Mouse (Mus musculus) midbrain, embryonic 14.5 days (tissue): ENCODE results near the gene Dlx1. TPM values are rescaled to one million over a fixed set of nuclear protein-coding genes. Genes with fewer than 3 reads are reported as not detected.

Source experiments
- ATAC-seq: fragments of 200-750 bp; cut with Nextera tagmentation; 2 replicates; pipeline ENCODE4 v1.8.0; 2017; ENCODE audit warnings: moderate number of reproducible peaks, moderate library complexity; ENCODE audit not compliant: low FRiP score, low TSS enrichment
- DNase-seq: peaks from one replicate; pipeline ENCODE4 v3.0.0-alpha.2; 2015
- H3K27ac ChIP-seq: fragments of 300-500 bp; sonication (generic); replicated peaks from 2 replicates; pipeline ENCODE4 v1.5.1; 2014; ENCODE audit warnings: mild to moderate bottlenecking, low read depth, low read length, moderate library complexity
- H3K27me3 ChIP-seq: fragments of 300-500 bp; sonication (generic); 2 replicates; pipeline ENCODE4 v1.6.1; 2014; ENCODE audit warnings: low read length, control low read depth, mixed read lengths; ENCODE audit not compliant: control insufficient read depth, insufficient read depth
- H3K36me3 ChIP-seq: fragments of 300-500 bp; sonication (generic); 2 replicates; pipeline ENCODE4 v1.6.1; 2014; ENCODE audit warnings: low read length, control low read depth; ENCODE audit not compliant: control insufficient read depth, insufficient read depth
- H3K4me1 ChIP-seq: fragments of 300-500 bp; sonication (generic); 2 replicates; pipeline ENCODE4 v1.6.1; 2014; ENCODE audit warnings: mild to moderate bottlenecking, antibody characterized with exemption, low read length, control low read depth; ENCODE audit not compliant: control insufficient read depth, insufficient read depth
- H3K4me2 ChIP-seq: fragments of 300-500 bp; sonication (generic); 2 replicates; pipeline ENCODE4 v1.6.1; 2014; ENCODE audit warnings: mild to moderate bottlenecking, low read length, moderate library complexity
- H3K4me3 ChIP-seq: fragments of 300-500 bp; sonication (generic); replicated peaks from 2 replicates; pipeline ENCODE4 v1.5.1; 2014; ENCODE audit warnings: low read depth, low read length
- H3K9ac ChIP-seq: fragments of 300-500 bp; sonication (generic); replicated peaks from 2 replicates; pipeline ENCODE4 v1.6.1; 2014; ENCODE audit warnings: mild to moderate bottlenecking, low read length, moderate library complexity
- H3K9me3 ChIP-seq: fragments of 300-500 bp; sonication (generic); 2 replicates; pipeline ENCODE4 v1.6.1; 2016; ENCODE audit warnings: low read length, control low read depth, mixed read lengths; ENCODE audit not compliant: control insufficient read depth
- WGBS: fragments of 180-500 bp; shearing (Covaris S2); extraction: QIAGEN DNeasy Blood & Tissue Kit; methylation state at CpG from one replicate; pipeline ENCODE4 v1.1.7; 2014; 5-methylcytosine and 5-hydroxymethylcytosine counted together
- polyA plus RNA-seq: library from polyadenylated mRNA; unstranded; fragments of >200 nt; fragmentation: Nextera tagmentation; extraction: Ambion mirVana; gene quantifications from 2 replicates; pipeline ENCODE4 v1.2.1, GENCODE M21; 2014

Gene Dlx1
- polyA plus RNA-seq, 1 experiment from 2014 or later, result 0.61 TPM

DNA sequence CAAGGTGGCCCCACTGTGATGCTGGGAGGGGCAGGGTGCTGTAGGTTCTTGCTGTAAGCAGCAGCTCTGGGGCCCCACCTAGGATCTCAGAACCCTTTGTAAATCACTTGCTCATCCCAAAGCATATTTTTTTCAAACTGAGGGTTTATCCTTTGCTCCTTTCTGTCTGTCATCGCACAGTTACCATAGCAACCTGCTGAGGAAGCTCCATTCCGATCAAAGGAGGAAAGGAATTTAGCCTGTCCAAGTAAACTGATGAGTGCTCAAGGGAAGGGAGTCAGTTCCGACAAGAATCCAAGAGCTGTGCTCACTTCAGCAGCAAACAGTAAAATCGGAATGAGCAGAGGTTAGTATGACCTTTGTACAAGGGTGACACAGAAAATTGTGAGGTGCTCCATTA, 32.9 kb upstream of the Dlx1 start:
- no peaks in the 10 kb centered on the region for H3K27me3 ChIP-seq
- ATAC-seq (no peak), DNase-seq (peak; percentile 76)
- H3K4me1 ChIP-seq, result peaks cover 9% of the 10 kb centered on the region
- peak overlapping the region; percentile 27 for H3K27ac ChIP-seq
- no peaks in the 10 kb centered on the region for H3K9me3 ChIP-seq
- WGBS, result 11% methylated on average over 4 of the region's 4 CpGs
- H3K9ac ChIP-seq, result no peak overlapping the region
- H3K36me3 ChIP-seq, result no peaks in the 10 kb centered on the region
- no peak overlapping the region for H3K4me3 ChIP-seq
- H3K4me2 ChIP-seq, result peak overlapping the region; percentile 28; the same call in 1 of the 2 replicates

DNA sequence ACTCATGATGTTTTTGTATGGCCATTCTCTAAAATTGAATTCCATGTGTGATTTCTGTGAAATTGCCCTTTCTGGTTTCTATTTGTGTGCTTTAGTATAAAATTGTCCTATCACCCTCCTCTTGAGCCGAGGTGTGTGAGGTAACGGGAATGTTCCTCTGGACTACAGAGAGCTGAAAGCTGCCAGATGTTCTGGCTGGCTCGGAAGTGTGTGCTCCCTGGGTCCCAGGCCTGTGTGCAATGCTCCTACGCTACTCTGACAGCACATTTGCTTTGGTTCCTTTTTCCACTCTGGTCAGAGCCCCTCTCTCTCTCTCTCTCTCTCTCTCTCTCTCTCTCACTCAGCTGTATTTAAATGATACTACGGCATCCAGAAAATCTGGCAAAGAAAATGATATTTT, 30.7 kb upstream of the Dlx1 start:
- H3K27ac ChIP-seq, result no peak overlapping the region
- DNase-seq (no peak), ATAC-seq (no peak)
- WGBS, result 68% methylated on average over 5 of the region's 5 CpGs
- no peaks in the 10 kb centered on the region for H3K9me3 ChIP-seq
- peaks cover 9% of the 10 kb centered on the region for H3K4me1 ChIP-seq
- H3K4me3 ChIP-seq, result no peak overlapping the region
- H3K36me3 ChIP-seq, result no peaks in the 10 kb centered on the region
- H3K27me3 ChIP-seq, result no peaks in the 10 kb centered on the region
- no peak overlapping the region for H3K4me2 ChIP-seq
- no peak overlapping the region for H3K9ac ChIP-seq

DNA sequence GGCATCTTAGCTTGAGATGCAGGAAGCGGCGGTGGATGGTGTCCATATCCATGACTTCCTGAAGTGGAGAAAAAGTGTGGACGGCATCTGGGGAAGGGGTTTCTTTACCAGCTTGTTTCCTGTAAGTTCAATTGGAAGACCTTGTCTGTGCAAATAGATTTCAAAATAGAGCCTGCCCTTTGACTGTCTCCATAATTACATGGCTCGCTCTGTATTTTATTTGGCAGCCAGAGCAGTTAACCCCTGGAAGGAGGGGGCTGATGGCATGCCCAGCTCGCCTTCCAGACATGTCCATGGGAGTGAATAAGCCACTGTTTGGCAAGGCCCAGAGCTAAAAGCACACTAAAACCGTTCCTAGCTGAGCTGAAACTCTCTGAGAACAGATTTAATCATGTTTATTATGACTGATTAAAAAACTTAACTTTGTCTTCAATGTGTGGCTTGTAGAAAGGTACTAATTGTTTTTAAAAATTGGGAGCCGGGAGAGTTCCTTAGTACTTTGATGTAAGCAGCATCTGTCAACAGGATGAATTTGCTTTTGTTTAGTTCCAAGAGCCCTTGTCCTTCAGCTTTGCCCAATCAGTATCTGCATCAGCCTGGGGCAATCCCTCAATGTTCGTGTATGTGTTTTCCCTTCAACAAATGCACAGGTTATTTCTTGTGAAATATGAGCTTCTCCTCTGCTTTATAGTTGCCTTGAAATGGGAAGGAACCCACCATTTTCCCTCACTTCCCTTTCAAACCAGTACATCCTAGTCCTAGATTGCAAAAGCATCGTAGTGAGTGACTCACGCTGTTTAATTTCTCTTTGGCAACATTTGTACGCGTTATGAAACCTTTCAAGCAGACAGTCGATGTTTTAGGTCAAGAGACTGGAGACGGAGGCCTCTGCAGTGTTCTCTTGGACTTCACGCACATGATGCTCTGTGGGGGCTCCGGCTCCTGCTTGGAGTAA, 28.4 kb upstream of the Dlx1 start:
- no peak overlapping the region for H3K9ac ChIP-seq
- WGBS, result 78% methylated on average over 16 of the region's 16 CpGs
- H3K4me1 ChIP-seq, result peaks cover 5% of the 10 kb centered on the region
- DNase-seq (no peak), ATAC-seq (no peak)
- H3K27me3 ChIP-seq, result no peaks in the 10 kb centered on the region
- H3K4me3 ChIP-seq, result no peak overlapping the region
- H3K9me3 ChIP-seq, result no peaks in the 10 kb centered on the region
- H3K4me2 ChIP-seq, result no peak overlapping the region
- no peaks in the 10 kb centered on the region for H3K36me3 ChIP-seq
- no peak overlapping the region for H3K27ac ChIP-seq

DNA sequence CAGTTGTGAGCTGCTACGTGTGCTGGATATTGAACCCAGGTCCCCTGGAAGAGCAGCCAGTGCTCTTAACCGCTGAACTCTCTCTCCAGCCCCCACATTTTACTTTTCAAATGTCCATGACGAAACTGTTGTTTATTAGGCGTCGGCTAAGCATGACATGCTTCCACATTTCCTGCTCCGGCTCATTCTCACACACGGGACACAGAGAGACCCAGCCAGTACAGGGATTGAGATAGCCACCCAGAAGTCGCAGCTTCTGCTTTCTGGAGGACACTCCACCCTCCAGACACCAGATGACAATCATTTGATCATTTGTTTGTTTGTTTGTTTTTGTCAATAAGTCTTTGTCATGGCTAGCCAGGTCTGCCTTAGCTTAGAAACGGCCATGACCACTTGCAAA, 23.1 kb upstream of the Dlx1 start:
- H3K4me3 ChIP-seq, result no peak overlapping the region
- no peak overlapping the region for H3K9ac ChIP-seq
- no peaks in the 10 kb centered on the region for H3K36me3 ChIP-seq
- no peaks in the 10 kb centered on the region for H3K4me1 ChIP-seq
- H3K9me3 ChIP-seq, result no peaks in the 10 kb centered on the region
- H3K27ac ChIP-seq, result no peak overlapping the region
- H3K4me2 ChIP-seq, result no peak overlapping the region
- H3K27me3 ChIP-seq, result no peaks in the 10 kb centered on the region
- DNase-seq (no peak), ATAC-seq (no peak)
- WGBS, result 87% methylated on average over 9 of the region's 9 CpGs

DNA sequence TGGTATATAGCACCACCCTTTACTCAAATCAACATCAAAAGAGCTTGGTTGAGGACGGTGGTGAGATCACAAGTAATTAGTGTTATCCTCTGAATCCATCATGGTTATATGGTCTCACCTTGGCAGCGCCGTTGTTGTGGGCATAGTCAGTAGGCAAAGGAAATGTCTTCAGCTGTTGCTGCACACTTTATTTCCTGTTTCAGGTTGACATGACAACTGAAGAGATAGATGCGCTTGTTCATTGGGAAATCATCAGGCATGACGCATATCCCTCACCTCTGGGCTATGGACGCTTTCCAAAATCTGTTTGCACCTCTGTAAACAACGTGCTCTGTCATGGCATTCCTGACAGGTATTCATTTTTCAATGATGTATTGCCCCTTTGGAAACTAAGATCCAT, 16.7 kb upstream of the Dlx1 start:
- Histone ChIP-seq H3K4me2 (no peak overlapping the region), H3K9ac (no peak overlapping the region), H3K36me3 (no peaks in the 10 kb centered on the region), H3K4me1 (no peaks in the 10 kb centered on the region), H3K9me3 (no peaks in the 10 kb centered on the region), H3K4me3 (no peak overlapping the region), H3K27ac (no peak overlapping the region), H3K27me3 (peaks cover 16% of the 10 kb centered on the region; the same call in 1 of the 2 replicates)
- WGBS, result 96% methylated on average over 7 of the region's 7 CpGs
- ATAC-seq, result no peak
- DNase-seq, result no peak

DNA sequence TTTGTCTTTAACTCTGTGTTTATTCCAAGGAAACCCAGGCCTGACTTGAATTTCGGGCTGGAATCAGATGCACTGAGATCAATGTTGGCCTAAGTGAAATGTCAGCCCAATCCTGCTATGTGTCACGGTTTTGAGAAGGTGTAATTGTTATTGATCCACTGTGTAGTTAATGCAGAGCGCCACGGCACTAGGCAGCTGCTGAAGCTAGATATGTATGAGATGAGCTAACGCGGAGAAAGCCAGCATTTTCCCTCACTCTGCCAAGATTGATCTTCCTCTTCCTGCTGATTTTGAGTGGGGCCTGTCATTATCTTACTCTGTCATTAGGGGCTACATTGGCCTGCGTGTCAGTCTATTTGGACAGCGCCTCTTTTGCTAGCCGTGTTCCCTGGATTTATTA, 15.6 kb upstream of the Dlx1 start:
- WGBS, result 61% methylated on average over 9 of the region's 9 CpGs
- Histone ChIP-seq H3K4me1 (no peaks in the 10 kb centered on the region), H3K9me3 (no peaks in the 10 kb centered on the region), H3K4me3 (no peak overlapping the region), H3K4me2 (no peak overlapping the region), H3K9ac (no peak overlapping the region), H3K27me3 (peaks cover 20% of the 10 kb centered on the region), H3K27ac (no peak overlapping the region), H3K36me3 (no peaks in the 10 kb centered on the region)
- ATAC-seq (no peak), DNase-seq (peak; percentile 46)

DNA sequence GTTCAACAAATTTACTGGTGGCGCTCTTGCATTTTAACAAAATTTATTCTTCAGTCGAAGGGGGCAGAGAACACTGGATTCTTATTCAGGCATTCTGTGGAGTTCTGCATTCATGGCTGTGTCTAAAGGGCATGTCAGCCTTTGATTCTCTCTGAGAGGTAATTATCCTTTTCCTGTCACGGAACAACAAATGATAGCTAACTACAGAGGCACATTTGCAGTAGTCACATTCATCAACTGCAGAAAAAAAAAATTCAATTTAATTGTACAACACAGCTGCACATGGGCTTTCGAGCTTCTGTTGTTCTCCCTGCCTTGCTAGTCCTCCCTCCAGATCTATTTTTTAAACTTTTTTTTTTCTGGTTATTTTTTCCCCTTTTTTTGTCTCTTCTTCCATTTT, 10.9 kb upstream of the Dlx1 start:
- Histone ChIP-seq H3K9me3 (no peaks in the 10 kb centered on the region), H3K27me3 (peaks cover 61% of the 10 kb centered on the region), H3K36me3 (no peaks in the 10 kb centered on the region), H3K4me1 (no peaks in the 10 kb centered on the region), H3K9ac (no peak overlapping the region), H3K4me2 (no peak overlapping the region), H3K27ac (no peak overlapping the region), H3K4me3 (no peak overlapping the region)
- 20% methylated on average over 4 of the region's 4 CpGs for WGBS
- ATAC-seq (no peak), DNase-seq (peak; percentile 25)

DNA sequence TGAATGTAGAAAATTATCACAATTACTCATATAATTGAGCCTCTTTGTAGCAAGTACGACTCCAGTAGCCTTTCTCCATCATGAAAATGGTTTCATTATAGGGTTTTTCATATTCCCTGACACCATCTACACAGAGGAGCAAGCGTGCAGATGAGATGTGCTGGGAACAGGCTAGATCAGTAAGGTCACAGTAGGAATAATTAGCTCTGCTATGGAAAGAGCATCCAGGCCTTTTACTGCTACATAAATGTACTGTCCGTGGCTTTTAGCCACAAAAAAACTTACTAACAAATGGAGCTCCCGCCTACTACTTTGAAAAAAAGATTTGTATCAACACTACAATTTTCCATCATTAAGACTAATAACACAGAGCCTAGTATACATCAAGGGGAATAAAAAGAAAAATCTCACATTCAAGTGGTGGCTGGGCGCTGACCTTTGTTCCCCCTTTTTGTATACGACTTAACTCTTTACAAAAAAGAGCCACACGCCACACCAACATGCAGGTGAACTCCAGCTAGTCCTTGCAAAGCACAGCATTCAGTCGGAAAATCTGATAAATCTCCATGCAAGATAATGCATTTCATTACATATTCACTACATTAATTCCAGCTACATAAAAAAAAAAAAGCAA, 10.3 kb upstream of the Dlx1 start:
- 29% methylated on average over 8 of the region's 8 CpGs for WGBS
- no peak overlapping the region for H3K4me2 ChIP-seq
- H3K9me3 ChIP-seq, result no peaks in the 10 kb centered on the region
- H3K27ac ChIP-seq, result no peak overlapping the region
- H3K27me3 ChIP-seq, result peaks cover 64% of the 10 kb centered on the region
- ATAC-seq (no peak), DNase-seq (no peak)
- no peak overlapping the region for H3K9ac ChIP-seq
- no peaks in the 10 kb centered on the region for H3K4me1 ChIP-seq
- no peak overlapping the region for H3K4me3 ChIP-seq
- no peaks in the 10 kb centered on the region for H3K36me3 ChIP-seq

DNA sequence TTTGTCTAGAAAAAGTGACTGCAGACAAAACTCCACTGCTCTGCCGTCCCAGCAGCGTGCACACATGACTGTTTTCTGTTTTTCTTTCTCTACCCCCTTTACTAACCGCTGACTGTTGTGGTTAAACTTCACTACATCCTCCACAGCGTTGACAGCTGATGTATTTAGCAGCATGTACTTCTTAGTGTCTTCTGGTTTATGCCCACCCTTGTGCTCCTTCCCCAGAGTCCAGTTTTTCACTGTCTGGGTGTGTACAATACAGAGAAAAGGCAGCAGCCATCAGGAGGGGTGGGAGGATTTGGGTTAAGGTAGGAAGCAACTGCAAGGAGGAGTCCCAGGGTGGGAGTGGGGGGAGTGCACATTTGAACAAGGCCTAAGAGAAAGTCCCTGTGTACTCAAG, 5.0 kb upstream of the Dlx1 start:
- Histone ChIP-seq H3K4me2 (no peak overlapping the region), H3K27me3 (peaks cover 89% of the 10 kb centered on the region)
- 77% methylated on average over 4 of the region's 4 CpGs for whole genome bisulfite sequencing

More for the DNA sequence above, 5.0 kb upstream of the Dlx1 start:
- Histone ChIP-seq H3K4me3 (no peak overlapping the region), H3K4me1 (no peaks in the 10 kb centered on the region), H3K36me3 (no peaks in the 10 kb centered on the region), H3K27ac (no peak overlapping the region), H3K9ac (no peak overlapping the region), H3K9me3 (no peaks in the 10 kb centered on the region)
- DNase-seq (no peak), ATAC-seq (no peak)
